Mouse (Mus musculus): ENCODE results near the gene Gabpb2.

The Gabpb2 gene

DNA sequence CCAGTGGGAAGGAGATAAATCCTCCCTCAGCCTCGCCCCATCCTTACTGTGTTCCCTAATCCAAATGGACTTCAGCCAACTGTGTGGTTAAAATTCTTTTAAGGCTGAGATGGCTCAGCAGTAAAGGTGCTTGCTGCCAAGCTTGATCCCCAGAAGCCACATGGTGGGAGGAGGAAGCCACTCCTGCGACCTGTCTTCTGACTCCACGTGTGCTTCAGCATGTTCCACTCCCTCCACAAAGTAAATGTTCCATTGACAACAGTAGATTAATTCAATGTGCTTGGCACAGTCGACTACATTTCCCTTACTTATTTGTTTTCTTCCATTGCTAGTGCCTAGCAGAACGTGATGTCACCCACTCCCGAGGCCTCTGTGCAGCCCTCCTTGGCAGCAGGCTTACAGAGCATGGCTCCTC, 23.0 kb downstream of the Gabpb2 start:
- no peak for DNase-seq (ENCODE audit: low read depth, low spot score)

DNA sequence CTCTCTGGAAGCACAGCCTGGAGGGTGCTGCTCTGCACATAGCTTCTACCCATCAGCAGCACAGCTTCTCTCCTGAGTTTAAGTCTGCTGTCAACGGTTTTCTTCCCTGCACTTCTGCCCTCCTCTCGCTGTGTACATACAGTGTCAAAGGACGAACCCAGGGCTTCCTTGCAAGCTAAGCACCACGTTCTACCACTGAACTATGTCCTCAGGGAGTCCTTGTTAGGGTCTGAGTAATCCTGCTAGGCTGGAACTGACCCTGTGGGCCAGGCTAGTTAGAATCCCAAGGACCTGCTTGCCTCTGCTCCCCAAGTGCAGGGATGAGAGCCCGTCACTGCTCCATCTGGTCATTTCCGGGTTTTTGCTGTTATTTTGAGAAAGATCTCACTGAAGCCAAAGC, 30.8 kb downstream of the Gabpb2 start:
- no peak for DNase-seq (ENCODE audit: low read depth, low spot score)

DNA sequence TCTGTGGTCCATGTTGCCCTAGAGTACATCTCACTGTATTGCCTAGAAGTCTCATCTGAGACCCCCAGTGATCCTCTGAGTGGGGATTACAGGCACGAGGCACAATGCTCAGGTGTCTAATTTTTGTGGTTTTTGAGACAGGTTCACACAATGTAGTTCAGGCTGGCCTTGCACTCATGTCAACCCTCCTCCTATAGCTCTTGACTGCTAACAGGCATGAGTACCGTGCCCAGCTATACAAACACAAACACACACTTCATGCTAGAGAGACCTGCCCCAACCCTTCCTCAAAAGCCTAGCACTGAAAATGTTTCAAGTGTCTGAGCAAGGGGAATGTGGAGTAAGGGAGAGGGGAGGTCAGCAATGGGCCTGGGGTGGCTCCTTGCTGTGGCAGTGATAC, 31.6 kb downstream of the Gabpb2 start:
- DNase-seq (ENCODE audit: low read depth, low spot score) = no peak

DNA sequence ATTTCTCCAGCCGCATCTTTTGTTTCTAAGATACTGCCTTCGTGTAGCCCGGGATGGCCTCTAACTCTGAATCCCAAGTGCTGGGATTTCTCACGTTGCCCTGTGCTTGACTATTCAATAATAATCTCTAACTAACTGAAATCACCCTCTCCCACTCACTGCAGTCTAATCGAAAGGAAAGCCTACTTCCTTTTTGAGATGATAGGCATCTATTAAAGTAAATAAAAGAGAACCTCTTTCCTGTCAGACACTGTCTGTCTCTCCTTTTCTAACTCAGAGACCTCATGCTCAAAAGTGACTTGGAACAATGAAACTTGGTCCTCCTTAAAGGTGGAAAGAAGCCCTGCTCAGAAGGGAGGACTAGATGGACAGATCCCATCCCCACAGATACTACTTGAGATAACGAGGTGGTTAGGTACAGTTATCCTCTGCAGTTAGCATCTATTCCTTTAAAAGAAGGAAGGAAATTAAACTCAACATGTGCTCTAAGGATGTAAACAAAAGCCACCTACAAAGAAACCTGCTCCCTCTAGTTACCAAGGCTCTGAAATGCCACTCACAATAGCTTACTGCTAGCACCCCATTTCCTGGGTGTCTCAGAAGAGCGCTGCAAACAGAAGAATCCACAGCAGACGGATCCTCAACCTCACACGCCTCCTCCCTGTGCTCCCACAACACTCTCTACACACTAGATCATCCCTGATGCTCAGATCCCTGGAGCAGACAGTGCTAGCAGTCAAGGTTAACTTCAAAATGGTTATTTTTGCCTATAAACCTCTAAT, 32.7 kb downstream of the Gabpb2 start:
- DNase-seq (ENCODE audit: low read depth, low spot score) = no peak

DNA sequence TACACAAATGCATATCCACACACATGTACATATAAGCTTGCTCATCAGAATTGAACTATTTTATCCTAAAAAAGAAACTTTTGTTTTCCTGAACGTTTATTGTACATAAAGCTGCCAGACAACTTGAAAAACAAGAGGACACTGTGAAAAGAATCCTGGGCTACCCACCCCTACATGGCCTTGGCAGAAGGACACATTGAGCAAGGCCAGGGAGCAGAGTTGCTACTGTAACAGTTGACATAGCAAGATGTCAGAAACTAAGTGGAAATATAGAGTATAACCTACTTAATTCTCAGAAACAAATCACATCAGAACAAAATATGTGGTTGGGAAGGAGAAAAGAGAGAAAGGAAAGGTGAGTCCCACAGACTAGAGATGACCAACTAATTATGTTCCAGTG, 35.9 kb downstream of the Gabpb2 start:
- DNase-seq (ENCODE audit: low read depth, low spot score) = no peak

DNA sequence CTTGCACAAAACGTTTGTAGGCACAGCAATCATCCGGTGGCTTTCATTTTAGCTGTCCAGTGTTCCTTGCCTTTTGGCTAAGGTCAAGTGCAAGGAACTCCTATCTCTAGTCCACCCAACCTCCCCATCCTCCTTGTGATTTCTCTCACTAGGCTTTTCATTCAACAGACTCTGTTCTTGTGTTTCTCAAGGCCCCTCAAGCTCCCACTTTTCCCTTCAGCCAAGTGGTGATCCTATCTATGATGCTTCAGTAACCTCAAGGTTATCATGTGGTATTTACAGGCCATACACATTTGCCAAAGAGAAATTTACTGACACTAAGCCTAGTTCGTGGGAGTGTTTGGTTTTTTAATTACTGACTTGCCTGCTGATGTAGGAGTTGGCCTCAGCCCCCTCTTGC, 37.8 kb downstream of the Gabpb2 start:
- no peak for DNase-seq (ENCODE audit: low read depth, low spot score)

DNA sequence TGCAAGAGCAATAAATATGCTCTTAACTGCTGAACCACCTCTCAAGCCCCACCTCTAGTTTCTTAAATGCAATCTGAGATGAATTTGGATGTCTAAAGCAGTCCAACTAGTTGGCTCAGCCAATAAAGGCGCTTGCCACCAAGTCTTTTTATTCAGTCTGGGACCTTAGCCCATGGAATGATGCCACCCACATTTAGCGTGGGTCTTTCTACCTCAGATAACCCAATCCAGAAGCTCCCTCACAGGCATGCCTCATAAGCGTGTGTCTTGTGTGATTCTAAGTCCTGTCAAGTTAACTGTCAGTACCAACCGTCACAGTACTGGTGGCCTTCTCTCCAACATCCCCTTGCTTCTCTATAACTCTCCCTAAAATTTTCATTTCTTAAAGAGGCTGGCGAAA, 38.8 kb downstream of the Gabpb2 start:
- DNase-seq (ENCODE audit: low read depth, low spot score) = no peak

DNA sequence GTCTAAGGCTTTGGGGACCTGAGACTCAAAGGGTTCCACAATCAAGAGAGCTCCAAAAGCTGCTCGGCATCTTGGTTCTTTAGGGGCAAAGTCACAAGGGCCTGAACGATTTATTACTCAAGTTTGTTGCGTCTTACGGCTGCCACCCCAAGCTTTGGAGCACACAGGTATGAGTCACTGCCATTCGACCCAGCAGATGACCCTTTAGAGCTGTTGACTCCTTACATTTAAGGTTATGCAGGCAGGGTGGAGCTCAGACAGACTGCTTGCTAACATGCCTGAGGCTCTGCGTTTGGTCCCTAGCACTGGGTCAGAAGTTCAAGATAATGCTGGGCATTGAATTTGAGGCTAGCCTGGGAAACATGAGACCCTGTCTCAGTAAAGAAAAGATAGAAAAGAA, 40.1 kb downstream of the Gabpb2 start:
- DNase-seq (ENCODE audit: low read depth, low spot score) = no peak

DNA sequence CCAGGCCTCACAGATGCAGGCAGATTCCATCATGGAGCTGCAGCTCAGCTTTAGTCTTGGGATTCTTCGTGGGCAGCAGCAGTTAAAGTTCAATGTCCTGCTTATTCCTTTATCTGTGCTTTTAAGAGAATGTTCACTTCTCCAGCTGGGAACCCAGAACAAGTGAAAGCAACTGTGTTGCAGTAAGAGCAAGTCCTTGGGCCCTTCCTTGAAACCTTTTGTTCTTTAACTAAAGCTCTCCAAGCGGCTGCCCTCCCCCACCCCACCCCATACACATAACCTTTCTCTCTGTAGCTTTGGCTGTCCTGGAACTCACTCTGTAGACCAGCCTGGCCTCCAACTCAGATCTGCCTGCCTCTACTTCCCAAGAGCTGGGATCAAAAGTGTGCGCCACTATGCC, 41.2 kb downstream of the Gabpb2 start:
- DNase-seq (ENCODE audit: low read depth, low spot score) = no peak

DNA sequence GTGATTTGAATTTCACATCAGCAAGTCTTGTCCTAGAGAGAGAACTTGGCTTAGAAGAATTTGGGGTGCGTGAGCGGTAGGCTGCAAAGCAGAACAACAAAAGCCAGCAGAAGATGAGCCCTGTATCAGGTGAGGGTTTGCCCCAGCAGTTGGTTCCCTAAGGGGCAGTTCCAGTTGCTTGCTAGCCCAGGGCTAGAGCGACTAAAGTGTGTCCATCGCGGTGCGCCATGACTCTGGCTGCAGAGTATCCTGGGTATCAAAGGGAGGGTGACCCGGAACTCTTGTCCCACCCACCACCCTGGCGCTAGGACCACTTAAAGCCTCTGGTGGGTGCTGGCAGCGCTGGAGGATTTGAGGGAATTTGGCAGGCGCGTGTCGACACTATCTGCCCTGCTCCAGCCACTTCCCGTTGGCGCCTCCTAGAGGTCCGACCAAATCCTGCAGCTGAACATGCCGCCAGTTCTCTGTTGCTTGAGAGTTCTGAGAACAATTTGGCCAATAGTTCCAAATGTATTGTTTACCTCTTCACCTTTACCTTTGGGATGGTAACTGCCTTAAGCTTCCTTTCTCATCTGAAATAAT, 43.6 kb downstream of the Gabpb2 start:
- no peak for DNase-seq (ENCODE audit: low read depth, low spot score)

DNA sequence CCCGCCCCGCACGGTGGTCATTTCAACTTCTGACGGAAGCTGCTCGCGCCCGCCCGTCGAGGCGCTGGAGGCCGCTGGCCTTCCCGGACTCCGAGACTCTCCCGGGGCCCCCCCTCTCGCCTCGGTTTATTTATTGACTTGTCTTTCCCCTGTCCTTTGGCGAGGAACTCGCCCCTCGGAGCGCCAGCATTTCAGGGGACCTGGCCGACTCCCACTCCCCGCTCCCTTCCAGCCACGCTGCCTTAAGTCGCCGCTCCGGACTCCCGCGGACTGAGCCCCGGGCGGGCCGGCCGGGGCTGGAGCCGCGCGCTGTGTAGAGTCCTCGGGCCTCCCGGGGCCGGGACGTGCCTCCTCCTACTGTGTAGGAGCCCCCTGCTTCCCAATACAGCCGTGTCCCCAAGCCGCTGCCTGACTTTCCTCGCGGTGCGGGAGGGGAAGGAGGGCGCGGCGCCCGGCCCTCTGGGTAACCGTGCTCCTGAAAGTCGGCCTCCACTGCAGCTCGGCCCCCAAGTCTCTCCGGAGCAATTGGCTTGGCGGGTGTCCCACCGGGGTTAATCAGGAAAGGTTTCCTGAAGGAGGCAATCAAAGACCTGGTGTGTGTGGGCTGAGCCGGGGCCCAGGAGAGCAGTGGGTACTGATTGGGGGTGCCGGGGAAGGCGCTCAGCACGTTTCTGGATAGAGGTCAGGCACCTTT, 44.3 kb downstream of the Gabpb2 start:
- DNase-seq (ENCODE audit: low read depth, low spot score) = no peak

DNA sequence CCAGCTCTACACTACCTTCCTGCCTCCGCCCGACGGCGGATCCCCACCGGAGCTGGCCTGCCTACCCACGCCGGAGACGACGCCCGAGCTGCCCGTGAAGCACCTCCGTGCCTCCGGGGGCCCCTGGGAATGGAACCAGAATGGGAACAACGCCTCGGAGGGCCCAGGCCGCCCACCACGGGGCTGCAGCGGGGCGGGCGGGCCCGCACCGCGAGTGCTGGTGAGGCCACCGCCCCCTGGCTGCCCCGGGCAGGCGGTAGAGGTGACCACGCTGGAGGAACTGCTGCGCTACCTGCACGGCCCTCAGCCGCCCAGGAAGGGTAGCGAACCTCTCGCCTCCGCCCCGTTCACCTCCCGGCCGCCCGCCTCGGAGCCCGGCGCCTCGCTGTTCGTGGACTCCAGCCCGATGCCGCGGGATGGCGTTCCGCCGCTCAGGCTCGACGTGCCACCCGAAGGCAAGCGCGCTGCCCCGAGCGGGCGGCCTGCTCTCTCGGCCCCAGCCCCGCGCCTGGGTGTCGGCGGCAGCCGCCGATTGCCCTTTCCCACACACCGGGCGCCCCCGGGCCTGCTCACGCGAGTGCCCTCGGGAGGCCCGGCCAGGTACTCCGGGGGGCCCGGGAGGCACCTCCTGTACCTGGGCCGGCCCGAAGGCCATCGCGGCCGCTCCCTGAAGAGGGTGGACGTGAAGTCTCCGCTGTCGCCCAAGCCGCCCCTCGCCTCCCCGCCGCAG, 45.0 kb downstream of the Gabpb2 start:
- DNase-seq (ENCODE audit: low read depth, low spot score) = no peak

DNA sequence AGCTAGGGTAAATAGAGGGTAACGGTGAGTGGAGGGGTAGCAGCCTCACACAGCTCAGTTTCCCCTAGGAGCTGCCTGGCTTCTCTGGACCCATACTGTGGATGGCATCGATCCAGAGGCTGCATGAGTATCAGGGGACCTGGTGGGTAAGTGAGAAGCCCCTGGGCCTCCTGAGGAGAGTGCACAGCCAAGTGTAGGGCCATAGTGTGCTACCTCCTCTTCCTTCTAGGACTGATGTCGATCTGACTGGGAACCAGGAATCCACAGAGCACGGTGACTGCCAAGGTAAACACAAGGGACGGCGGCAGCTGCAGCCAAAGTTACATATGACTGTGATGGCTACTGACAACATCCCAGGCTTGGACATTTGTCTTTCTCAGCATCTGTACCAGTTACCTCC, 46.6 kb downstream of the Gabpb2 start:
- DNase-seq (ENCODE audit: low read depth, low spot score) = no peak

DNA sequence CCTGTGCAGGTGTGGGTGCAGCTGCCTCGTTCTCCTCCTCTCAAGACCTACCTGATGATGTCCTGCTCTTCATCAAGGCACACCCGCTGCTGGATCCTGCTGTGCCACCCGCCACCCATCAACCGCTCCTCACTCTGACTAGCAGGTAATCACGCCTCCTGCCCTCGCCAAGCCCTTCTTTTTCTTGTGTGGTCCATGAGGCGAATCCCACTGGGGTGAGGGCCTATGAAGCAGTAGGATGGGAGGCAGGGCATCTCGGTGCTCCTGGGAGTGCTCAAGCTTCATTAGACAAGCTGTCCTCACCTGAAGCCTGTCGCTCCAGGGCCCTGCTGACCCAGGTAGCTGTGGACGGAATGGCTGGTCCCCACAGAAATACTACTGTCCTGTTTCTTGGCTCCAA, 47.7 kb downstream of the Gabpb2 start:
- no peak for DNase-seq (ENCODE audit: low read depth, low spot score)

DNA sequence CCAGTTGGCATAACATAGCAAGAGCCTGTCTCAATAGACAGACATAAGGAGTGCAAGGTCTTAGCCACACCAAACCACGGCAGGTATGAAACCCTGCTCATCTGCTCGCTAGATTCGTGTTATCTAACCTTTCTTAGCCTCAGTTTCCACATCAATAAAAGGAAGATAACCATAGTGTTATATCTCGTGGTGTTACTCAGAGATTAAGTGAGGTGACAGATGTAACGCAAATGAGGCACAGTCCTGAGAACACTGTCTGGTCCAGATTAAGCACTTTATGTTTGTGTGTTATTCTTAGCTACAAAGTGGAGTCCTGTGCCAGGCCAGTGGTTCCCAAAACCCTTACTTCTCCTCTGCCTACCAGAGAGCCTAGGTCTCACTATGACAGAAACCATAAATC, 52.9 kb downstream of the Gabpb2 start:
- no peak for DNase-seq (ENCODE audit: low read depth, low spot score)

DNA sequence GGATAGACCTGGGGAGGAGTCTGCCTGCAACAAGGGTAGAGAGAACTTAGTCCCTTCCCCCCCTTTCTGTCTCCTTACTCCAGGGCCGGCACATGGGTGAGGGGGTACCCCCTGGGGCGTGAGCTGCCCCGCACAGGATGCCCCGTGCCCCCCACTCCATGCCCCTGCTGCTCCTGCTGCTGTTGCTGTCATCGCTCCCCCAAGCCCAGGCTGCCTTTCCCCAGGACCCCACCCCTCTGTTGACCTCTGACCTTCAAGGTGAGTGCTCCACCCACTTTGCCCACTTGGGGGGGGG, 53.5 kb downstream of the Gabpb2 start:
- DNase-seq (ENCODE audit: low read depth, low spot score) = no peak

DNA sequence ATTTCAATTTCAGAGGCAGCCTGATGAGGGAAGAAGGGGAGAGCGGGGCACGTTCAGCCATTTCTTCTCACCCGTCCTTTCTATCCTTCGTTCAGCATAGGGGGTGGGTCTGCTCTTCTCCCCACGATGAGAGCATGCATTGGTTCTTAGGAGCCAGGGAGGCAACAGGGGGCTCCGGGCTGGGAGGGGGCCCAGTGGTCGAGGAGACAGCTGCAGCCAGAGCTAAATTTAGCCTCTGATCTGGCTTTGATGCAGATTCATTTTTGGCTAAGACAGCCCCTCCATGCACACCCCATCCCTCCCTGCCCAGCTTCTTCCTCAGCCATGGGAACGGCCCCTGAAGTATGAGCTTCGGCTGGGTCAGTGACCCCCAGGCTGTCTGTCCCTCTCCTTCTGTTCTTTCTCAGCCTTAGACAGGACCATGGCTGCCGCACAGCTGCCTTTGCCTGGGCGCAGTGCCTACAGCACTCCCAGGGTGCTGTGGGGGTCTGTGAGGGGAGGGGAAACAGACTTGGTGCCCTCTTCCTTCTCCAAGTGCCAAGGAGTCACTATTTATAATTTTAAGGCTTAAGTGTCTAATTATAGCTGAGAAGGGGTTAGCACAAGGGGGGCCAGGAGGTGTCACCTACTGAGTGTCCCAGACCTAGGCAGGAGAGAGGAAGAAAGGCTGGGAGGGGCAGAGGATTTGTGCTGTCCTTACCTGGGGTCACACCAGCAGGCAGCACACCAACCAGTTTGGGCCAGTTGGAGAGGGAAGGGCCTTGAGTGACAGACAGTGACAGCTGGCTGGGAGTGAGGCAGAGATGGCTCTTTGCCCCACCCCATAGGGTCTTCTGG, 54.1 kb downstream of the Gabpb2 start:
- DNase-seq (ENCODE audit: low read depth, low spot score) = no peak

DNA sequence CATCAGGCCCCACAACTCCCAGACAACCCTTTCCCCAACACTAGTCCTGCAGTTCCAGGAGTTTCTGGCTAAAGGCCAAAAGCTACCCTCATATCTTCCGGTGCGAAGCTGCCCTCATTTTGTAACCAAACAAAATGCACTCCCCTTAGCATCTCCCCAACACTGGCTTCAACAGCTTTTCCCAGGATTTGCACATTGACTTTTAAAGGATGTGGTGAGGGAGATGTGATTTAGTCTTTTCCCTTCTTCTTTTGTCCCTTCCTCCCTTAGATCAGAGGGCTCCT, 55.4 kb downstream of the Gabpb2 start:
- DNase-seq (ENCODE audit: low read depth, low spot score) = no peak

DNA sequence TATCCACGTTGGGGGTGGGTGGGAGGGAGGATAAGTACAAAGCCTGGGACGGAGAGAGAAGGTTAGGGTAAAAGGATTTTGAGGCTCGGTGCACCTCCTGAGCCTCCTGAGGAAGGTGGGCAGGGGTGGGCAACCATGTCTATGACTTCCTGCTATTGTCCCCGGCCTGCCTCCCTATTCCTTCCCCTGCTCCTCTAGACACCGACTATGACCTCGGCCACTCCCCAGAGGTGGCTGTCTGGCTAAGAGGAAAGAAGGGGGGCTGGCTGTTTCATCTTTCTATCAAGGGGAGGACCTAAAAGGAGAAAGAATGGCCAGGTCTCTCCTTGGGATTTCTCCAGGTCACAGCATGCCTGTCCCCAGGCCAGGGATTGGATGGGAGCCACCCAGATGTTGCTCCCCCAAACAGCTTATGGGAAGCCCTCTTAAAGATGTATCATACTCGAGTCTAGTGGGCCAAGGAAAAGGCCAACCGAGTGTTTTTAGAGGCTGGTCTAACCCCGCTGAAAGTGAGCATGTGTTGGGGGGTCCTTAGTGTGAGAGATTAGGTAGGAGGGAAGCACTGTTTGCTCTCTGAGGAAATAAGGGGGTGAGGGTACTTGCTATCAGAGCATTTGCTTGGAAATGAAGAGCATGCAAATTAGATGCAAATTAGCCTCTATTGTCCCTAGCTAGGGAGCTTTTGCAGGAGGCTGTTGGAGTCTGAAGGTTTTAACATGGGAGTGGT, 55.9 kb downstream of the Gabpb2 start:
- no peak for DNase-seq (ENCODE audit: low read depth, low spot score)

DNA sequence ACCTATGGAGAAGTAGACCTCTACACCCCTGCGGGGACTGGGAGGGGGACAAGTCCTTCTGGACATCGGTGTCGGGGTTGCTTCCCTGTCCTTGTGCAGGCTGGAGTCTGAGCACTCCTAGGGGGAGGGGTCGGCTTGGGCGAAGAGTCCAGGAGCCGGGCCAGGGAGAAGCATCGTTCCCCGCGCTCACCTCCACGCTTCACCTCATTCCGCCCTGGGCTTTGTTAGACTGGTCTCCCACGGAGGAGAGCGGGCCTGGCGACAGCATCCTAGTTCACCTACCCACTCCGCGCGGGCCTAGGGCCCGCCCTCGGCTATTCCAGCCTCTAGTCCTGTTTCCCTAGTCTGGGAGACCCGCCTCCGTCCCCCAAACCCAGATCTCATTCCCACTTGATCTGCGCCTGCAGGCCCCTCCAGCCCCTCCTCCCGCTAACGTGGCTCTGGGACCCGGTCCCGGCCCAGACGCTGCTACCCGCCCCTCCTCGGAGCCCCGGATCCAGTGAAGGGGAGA, 56.6 kb downstream of the Gabpb2 start:
- no peak for DNase-seq (ENCODE audit: low read depth, low spot score)
